Mouse (Mus musculus): ENCODE data around the gene Ctdspl. TPM values are rescaled to one million over a fixed set of nuclear protein-coding genes. Genes with fewer than 3 reads are reported as not detected.
A peak's percentile ranks its signal among the peaks of the same experiment; 100 is the strongest.

The Ctdspl gene
- 9.0 and 9.1 TPM in 2 replicates for polyA plus RNA-seq (2014; fragmentation: Nextera tagmentation; extraction: Ambion mirVana)

- H3K27ac ChIP-seq (ENCODE audit: low read depth, low read length): peak within 1 kb of the TSS; percentile 59
- H3K4me1 ChIP-seq (replicated peaks; ENCODE audit: control insufficient read depth, insufficient read depth, low read length): peaks cover 5% of the 10 kb centered on the region; the same call in 1 of the 2 replicates
Measured at GRCm38 (mm10) chr9:118926111-118926650, at the start of gene Ctdspl. Gene Ctdspl, plus strand, starts transcription at chr9:118926453.

GRCm38 (mm10) chr9:118876902-118877301 is 49.4 kb upstream of the Ctdspl start:
- Histone ChIP-seq H3K9me3 (ENCODE audit: control insufficient read depth, low read length) (no peaks in the 10 kb centered on the region), H3K4me3 (ENCODE audit: low read depth, low read length) (no peak overlapping the region), H3K4me2 (ENCODE audit: low read depth, low read length, severe bottlenecking) (no peak overlapping the region), H3K36me3 (ENCODE audit: control insufficient read depth, insufficient read depth, low read length) (no peaks in the 10 kb centered on the region), H3K27ac (ENCODE audit: low read depth, low read length) (no peak overlapping the region), H3K27me3 (ENCODE audit: control insufficient read depth, insufficient read depth, low read length) (no peaks in the 10 kb centered on the region), H3K4me1 (replicated peaks; ENCODE audit: control insufficient read depth, insufficient read depth, low read length) (no peaks in the 10 kb centered on the region), H3K9ac (ENCODE audit: low read length) (no peak overlapping the region)
- no peak for ATAC-seq (replicated peaks; ENCODE audit: low FRiP score)
- 92% methylated on average over 10 of the region's 10 CpGs for WGBS
- DNase-seq (ENCODE audit: low spot score): no peak

More at GRCm38 (mm10) chr9:118926111-118926650, at the start of gene Ctdspl:
- Histone ChIP-seq H3K9me3 (ENCODE audit: control insufficient read depth, low read length) (no peaks in the 10 kb centered on the region), H3K27me3 (ENCODE audit: control insufficient read depth, insufficient read depth, low read length) (no peaks in the 10 kb centered on the region), H3K4me2 (ENCODE audit: low read depth, low read length, severe bottlenecking) (peak within 1 kb of the TSS; percentile 96), H3K9ac (ENCODE audit: low read length) (peak within 1 kb of the TSS; percentile 82), H3K4me3 (ENCODE audit: low read depth, low read length) (peak within 1 kb of the TSS; percentile 73), H3K36me3 (ENCODE audit: control insufficient read depth, insufficient read depth, low read length) (no peaks in the 10 kb centered on the region)
- DNase-seq (ENCODE audit: low spot score) (peak; percentile 80), ATAC-seq (replicated peaks; ENCODE audit: low FRiP score) (peak; percentile 53)
- WGBS: under 1% methylated on average over 51 of the region's 73 CpGs

DNA sequence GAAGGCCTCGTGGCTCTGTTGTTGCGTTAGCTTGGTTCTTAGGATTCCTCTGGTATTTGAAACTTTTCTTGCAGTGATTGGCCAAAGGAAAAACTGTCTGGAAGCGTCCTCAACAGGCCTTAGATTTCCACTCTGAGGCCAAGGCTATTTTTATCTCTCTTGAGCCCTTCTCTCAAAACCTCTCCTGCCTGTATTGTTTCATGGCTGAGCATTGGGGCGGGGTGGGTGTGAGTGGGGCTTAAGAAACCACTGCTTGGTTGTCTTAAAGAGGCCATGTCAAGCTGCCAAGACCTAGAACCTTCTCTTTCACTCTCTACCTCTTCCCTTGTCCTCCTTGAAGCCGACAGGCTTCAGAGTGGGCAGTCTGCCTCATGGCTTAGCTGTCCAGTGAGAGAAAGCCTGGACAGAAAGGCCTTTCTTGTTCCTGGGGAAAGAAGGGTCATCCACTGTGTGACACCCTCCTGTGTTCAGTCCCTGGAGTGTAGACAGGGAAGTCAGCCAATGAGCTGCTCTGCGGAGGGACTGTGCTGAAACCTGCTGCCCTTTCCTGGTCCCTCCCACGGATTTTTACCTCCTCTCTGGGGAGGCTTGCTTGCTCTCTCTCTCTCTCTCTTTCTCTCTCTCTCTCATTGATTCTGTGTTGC is 48.8 kb upstream of the Ctdspl start:
- H3K9me3 ChIP-seq (ENCODE audit: control insufficient read depth, low read length): no peaks in the 10 kb centered on the region
- no peak overlapping the region for H3K4me2 ChIP-seq (ENCODE audit: low read depth, low read length, severe bottlenecking)
- H3K4me3 ChIP-seq (ENCODE audit: low read depth, low read length): no peak overlapping the region
- DNase-seq (ENCODE audit: low spot score) (no peak), ATAC-seq (replicated peaks; ENCODE audit: low FRiP score) (no peak)
- H3K36me3 ChIP-seq (ENCODE audit: control insufficient read depth, insufficient read depth, low read length): no peaks in the 10 kb centered on the region
- no peaks in the 10 kb centered on the region for H3K4me1 ChIP-seq (replicated peaks; ENCODE audit: control insufficient read depth, insufficient read depth, low read length)
- no peak overlapping the region for H3K9ac ChIP-seq (ENCODE audit: low read length)
- no peak overlapping the region for H3K27ac ChIP-seq (ENCODE audit: low read depth, low read length)
- no peaks in the 10 kb centered on the region for H3K27me3 ChIP-seq (ENCODE audit: control insufficient read depth, insufficient read depth, low read length)
- WGBS: 87% methylated on average over 7 of the region's 7 CpGs

- no peak overlapping the region for H3K9ac ChIP-seq (ENCODE audit: low read length)
- no peaks in the 10 kb centered on the region for H3K27me3 ChIP-seq (ENCODE audit: control insufficient read depth, insufficient read depth, low read length)
- no peak overlapping the region for H3K4me2 ChIP-seq (ENCODE audit: low read depth, low read length, severe bottlenecking)
- WGBS: 91% methylated on average over 11 of the region's 11 CpGs
- H3K4me1 ChIP-seq (replicated peaks; ENCODE audit: control insufficient read depth, insufficient read depth, low read length): no peaks in the 10 kb centered on the region
- no peak for DNase-seq (ENCODE audit: low spot score)
- ATAC-seq (replicated peaks; ENCODE audit: low FRiP score): no peak
- H3K9me3 ChIP-seq (ENCODE audit: control insufficient read depth, low read length): no peaks in the 10 kb centered on the region
- H3K4me3 ChIP-seq (ENCODE audit: low read depth, low read length): no peak overlapping the region
- H3K36me3 ChIP-seq (ENCODE audit: control insufficient read depth, insufficient read depth, low read length): no peaks in the 10 kb centered on the region
- H3K27ac ChIP-seq (ENCODE audit: low read depth, low read length): no peak overlapping the region
Measured at GRCm38 (mm10) chr9:118878596-118878995, 47.7 kb upstream of the Ctdspl start.

- ATAC-seq (replicated peaks; ENCODE audit: low FRiP score) (no peak), DNase-seq (ENCODE audit: low spot score) (no peak)
- H3K4me1 ChIP-seq (replicated peaks; ENCODE audit: control insufficient read depth, insufficient read depth, low read length): no peaks in the 10 kb centered on the region
- H3K9me3 ChIP-seq (ENCODE audit: control insufficient read depth, low read length): no peaks in the 10 kb centered on the region
- no peak overlapping the region for H3K27ac ChIP-seq (ENCODE audit: low read depth, low read length)
- no peaks in the 10 kb centered on the region for H3K36me3 ChIP-seq (ENCODE audit: control insufficient read depth, insufficient read depth, low read length)
- no peak overlapping the region for H3K9ac ChIP-seq (ENCODE audit: low read length)
- no peak overlapping the region for H3K4me2 ChIP-seq (ENCODE audit: low read depth, low read length, severe bottlenecking)
- 75% methylated on average over 7 of the region's 7 CpGs for WGBS
- H3K4me3 ChIP-seq (ENCODE audit: low read depth, low read length): no peak overlapping the region
- H3K27me3 ChIP-seq (ENCODE audit: control insufficient read depth, insufficient read depth, low read length): no peaks in the 10 kb centered on the region
Measured at GRCm38 (mm10) chr9:118881281-118881945, 44.8 kb upstream of the Ctdspl start.

DNA sequence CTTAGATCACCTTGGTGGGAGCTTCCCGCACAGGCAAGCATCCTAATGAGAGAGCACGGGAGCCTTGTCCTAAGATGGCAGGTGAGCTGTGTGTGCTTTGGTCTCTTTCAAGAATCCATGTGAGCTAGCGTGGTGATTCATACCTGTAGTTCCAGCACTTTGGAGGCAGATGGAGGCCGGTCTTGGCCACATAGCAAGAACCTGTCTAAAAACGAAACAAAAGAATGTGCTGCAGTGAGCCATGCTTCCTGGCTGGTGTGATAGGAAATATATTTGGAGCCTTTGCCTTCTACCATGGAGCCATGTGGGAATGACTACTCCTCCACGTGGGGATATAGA is 44.3 kb upstream of the Ctdspl start:
- WGBS: 90% methylated on average over 6 of the region's 6 CpGs
- H3K9me3 ChIP-seq (ENCODE audit: control insufficient read depth, low read length): no peaks in the 10 kb centered on the region
- no peak overlapping the region for H3K4me2 ChIP-seq (ENCODE audit: low read depth, low read length, severe bottlenecking)
- no peaks in the 10 kb centered on the region for H3K4me1 ChIP-seq (replicated peaks; ENCODE audit: control insufficient read depth, insufficient read depth, low read length)
- no peaks in the 10 kb centered on the region for H3K27me3 ChIP-seq (ENCODE audit: control insufficient read depth, insufficient read depth, low read length)
- no peak overlapping the region for H3K27ac ChIP-seq (ENCODE audit: low read depth, low read length)
- no peak for DNase-seq (ENCODE audit: low spot score)
- no peak overlapping the region for H3K4me3 ChIP-seq (ENCODE audit: low read depth, low read length)
- no peak for ATAC-seq (replicated peaks; ENCODE audit: low FRiP score)
- H3K36me3 ChIP-seq (ENCODE audit: control insufficient read depth, insufficient read depth, low read length): no peaks in the 10 kb centered on the region
- no peak overlapping the region for H3K9ac ChIP-seq (ENCODE audit: low read length)

DNA sequence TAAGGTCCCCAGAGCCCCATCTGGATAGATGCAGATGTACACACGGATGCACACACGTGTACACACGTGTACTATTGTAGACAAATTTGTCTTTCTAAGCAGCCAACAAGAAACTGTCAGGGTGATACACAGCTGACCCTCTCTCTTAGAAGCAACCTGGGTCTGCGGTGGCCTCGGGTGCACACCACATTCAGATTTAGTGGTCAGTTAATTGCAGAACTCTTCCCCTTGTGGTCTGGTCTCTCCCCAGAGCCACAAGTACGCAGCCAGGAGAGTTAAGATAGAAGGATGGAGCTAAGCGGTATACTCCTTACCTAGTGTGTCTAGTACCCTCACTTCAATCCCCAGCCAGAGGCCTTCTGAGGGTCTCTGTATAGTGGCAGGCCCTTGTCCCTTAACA is 43.1 kb upstream of the Ctdspl start:
- H3K9me3 ChIP-seq (ENCODE audit: control insufficient read depth, low read length): no peaks in the 10 kb centered on the region
- 93% methylated on average over 7 of the region's 7 CpGs for WGBS
- DNase-seq (ENCODE audit: low spot score) (no peak), ATAC-seq (replicated peaks; ENCODE audit: low FRiP score) (no peak)
- no peaks in the 10 kb centered on the region for H3K27me3 ChIP-seq (ENCODE audit: control insufficient read depth, insufficient read depth, low read length)
- H3K9ac ChIP-seq (ENCODE audit: low read length): no peak overlapping the region
- no peaks in the 10 kb centered on the region for H3K4me1 ChIP-seq (replicated peaks; ENCODE audit: control insufficient read depth, insufficient read depth, low read length)
- H3K36me3 ChIP-seq (ENCODE audit: control insufficient read depth, insufficient read depth, low read length): no peaks in the 10 kb centered on the region
- no peak overlapping the region for H3K27ac ChIP-seq (ENCODE audit: low read depth, low read length)
- H3K4me2 ChIP-seq (ENCODE audit: low read depth, low read length, severe bottlenecking): no peak overlapping the region
- H3K4me3 ChIP-seq (ENCODE audit: low read depth, low read length): no peak overlapping the region

DNA sequence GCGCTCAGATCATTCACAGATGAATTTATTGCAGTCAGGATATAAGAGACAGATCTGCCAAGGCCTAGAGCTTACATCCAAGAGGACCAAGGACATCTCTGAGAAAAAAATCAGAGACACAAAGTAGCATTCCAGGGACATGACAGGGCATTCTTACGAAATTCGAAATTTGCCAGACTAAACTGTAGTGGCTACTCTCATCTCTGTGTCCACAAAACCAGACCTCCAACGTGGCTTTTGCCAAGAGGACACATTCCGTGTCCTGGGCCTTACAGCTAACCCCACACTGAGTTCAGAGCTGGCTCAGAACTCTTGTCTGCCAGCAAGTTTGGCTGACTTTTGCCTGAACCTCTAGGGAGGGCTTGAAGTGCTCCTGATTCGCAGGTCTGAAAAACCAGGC is 40.5 kb upstream of the Ctdspl start:
- Histone ChIP-seq H3K27me3 (ENCODE audit: control insufficient read depth, insufficient read depth, low read length) (no peaks in the 10 kb centered on the region), H3K9ac (ENCODE audit: low read length) (no peak overlapping the region), H3K4me1 (replicated peaks; ENCODE audit: control insufficient read depth, insufficient read depth, low read length) (no peaks in the 10 kb centered on the region), H3K27ac (ENCODE audit: low read depth, low read length) (no peak overlapping the region), H3K4me2 (ENCODE audit: low read depth, low read length, severe bottlenecking) (no peak overlapping the region), H3K9me3 (ENCODE audit: control insufficient read depth, low read length) (no peaks in the 10 kb centered on the region), H3K4me3 (ENCODE audit: low read depth, low read length) (no peak overlapping the region), H3K36me3 (ENCODE audit: control insufficient read depth, insufficient read depth, low read length) (no peaks in the 10 kb centered on the region)
- DNase-seq (ENCODE audit: low spot score) (no peak), ATAC-seq (replicated peaks; ENCODE audit: low FRiP score) (no peak)
- WGBS: 79% methylated on average over 6 of the region's 6 CpGs

DNA sequence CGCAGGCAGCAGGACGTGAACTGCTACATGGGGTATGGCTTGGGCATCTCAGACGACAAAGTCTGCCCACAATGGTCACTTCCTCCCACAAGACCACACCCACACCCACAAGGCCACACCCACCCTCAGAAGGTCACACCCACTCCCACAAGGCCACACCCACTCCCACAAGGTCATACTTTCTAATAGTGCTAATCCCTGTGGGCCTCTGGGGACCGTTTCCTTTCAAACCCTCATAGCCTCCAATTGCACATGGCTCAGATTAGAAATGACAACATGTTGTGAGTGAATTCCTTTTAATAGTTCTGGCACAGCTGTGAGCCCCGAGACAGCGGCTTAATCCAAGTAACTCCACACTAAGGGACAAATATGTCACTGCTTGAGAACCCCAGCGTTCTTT is 39.1 kb upstream of the Ctdspl start:
- no peak for DNase-seq (ENCODE audit: low spot score)
- no peak overlapping the region for H3K4me3 ChIP-seq (ENCODE audit: low read depth, low read length)
- no peak overlapping the region for H3K4me2 ChIP-seq (ENCODE audit: low read depth, low read length, severe bottlenecking)
- no peak for ATAC-seq (replicated peaks; ENCODE audit: low FRiP score)
- H3K36me3 ChIP-seq (ENCODE audit: control insufficient read depth, insufficient read depth, low read length): no peaks in the 10 kb centered on the region
- H3K9me3 ChIP-seq (ENCODE audit: control insufficient read depth, low read length): no peaks in the 10 kb centered on the region
- no peaks in the 10 kb centered on the region for H3K27me3 ChIP-seq (ENCODE audit: control insufficient read depth, insufficient read depth, low read length)
- H3K4me1 ChIP-seq (replicated peaks; ENCODE audit: control insufficient read depth, insufficient read depth, low read length): no peaks in the 10 kb centered on the region
- no peak overlapping the region for H3K27ac ChIP-seq (ENCODE audit: low read depth, low read length)
- WGBS: 86% methylated on average over 7 of the region's 7 CpGs
- no peak overlapping the region for H3K9ac ChIP-seq (ENCODE audit: low read length)
